Mouse (Mus musculus): ENCODE data around the gene Pdzd8. TPM values are rescaled to one million over a fixed set of nuclear protein-coding genes. Genes with fewer than 3 reads are reported as not detected.

The Pdzd8 gene
- polyA plus RNA-seq, 1 experiment from 2014 or later: 11.2 TPM

- no peak overlapping the region for H3K4me3 ChIP-seq (ENCODE audit: low read depth, low read length)
- H3K36me3 ChIP-seq (ENCODE audit: control insufficient read depth, insufficient read depth, low read length): no peaks in the 10 kb centered on the region
- no peaks in the 10 kb centered on the region for H3K4me1 ChIP-seq (ENCODE audit: control insufficient read depth, insufficient read depth, low read length)
- H3K9ac ChIP-seq (ENCODE audit: low read length): no peak overlapping the region
- DNase-seq (ENCODE audit: low spot score) (no peak), ATAC-seq (no peak)
- no peaks in the 10 kb centered on the region for H3K27me3 ChIP-seq (replicated peaks; ENCODE audit: control insufficient read depth, insufficient read depth, low read length)
- H3K9me3 ChIP-seq (replicated peaks; ENCODE audit: control insufficient read depth, low read length): 0 out of 2 replicates have a peak, but pooled peaks cover 3% of the 10 kb centered on the region
- no peak overlapping the region for H3K4me2 ChIP-seq (ENCODE audit: low read length)
- WGBS: 88% methylated on average over 2 of the region's 2 CpGs
- H3K27ac ChIP-seq (ENCODE audit: low read depth, low read length): no peak overlapping the region
Observed at GRCm38 (mm10) chr19:59376481-59376880, 30.9 kb upstream of the Pdzd8 start.

- DNase-seq (ENCODE audit: low spot score): no peak
- H3K27me3 ChIP-seq (replicated peaks; ENCODE audit: control insufficient read depth, insufficient read depth, low read length): no peaks in the 10 kb centered on the region
- H3K36me3 ChIP-seq (ENCODE audit: control insufficient read depth, insufficient read depth, low read length): no peaks in the 10 kb centered on the region
- H3K9me3 ChIP-seq (replicated peaks; ENCODE audit: control insufficient read depth, low read length): 0 out of 2 replicates have a peak, but pooled peaks cover 3% of the 10 kb centered on the region
- no peak overlapping the region for H3K4me3 ChIP-seq (ENCODE audit: low read depth, low read length)
- no peak for ATAC-seq
- WGBS: 84% methylated on average over 6 of the region's 6 CpGs
- H3K27ac ChIP-seq (ENCODE audit: low read depth, low read length): no peak overlapping the region
- no peaks in the 10 kb centered on the region for H3K4me1 ChIP-seq (ENCODE audit: control insufficient read depth, insufficient read depth, low read length)
- no peak overlapping the region for H3K9ac ChIP-seq (ENCODE audit: low read length)
- H3K4me2 ChIP-seq (ENCODE audit: low read length): no peak overlapping the region
Observed at GRCm38 (mm10) chr19:59374940-59375339, 29.4 kb upstream of the Pdzd8 start.

- Histone ChIP-seq H3K9ac (ENCODE audit: low read length) (no peak overlapping the region), H3K4me3 (ENCODE audit: low read depth, low read length) (no peak overlapping the region), H3K9me3 (replicated peaks; ENCODE audit: control insufficient read depth, low read length) (0 out of 2 replicates have a peak, but pooled peaks cover 3% of the 10 kb centered on the region), H3K4me1 (ENCODE audit: control insufficient read depth, insufficient read depth, low read length) (no peaks in the 10 kb centered on the region), H3K27me3 (replicated peaks; ENCODE audit: control insufficient read depth, insufficient read depth, low read length) (no peaks in the 10 kb centered on the region), H3K27ac (ENCODE audit: low read depth, low read length) (no peak overlapping the region), H3K4me2 (ENCODE audit: low read length) (no peak overlapping the region), H3K36me3 (ENCODE audit: control insufficient read depth, insufficient read depth, low read length) (no peaks in the 10 kb centered on the region)
- DNase-seq (ENCODE audit: low spot score) (no peak), ATAC-seq (no peak)
- 76% methylated on average over 4 of the region's 4 CpGs for WGBS
Observed at GRCm38 (mm10) chr19:59372928-59373327, 27.3 kb upstream of the Pdzd8 start.

GRCm38 (mm10) chr19:59371016-59371415 lies 25.4 kb upstream of the Pdzd8 start:
- no peak overlapping the region for H3K4me3 ChIP-seq (ENCODE audit: low read depth, low read length)
- H3K4me1 ChIP-seq (ENCODE audit: control insufficient read depth, insufficient read depth, low read length): no peaks in the 10 kb centered on the region
- 75% methylated on average over 4 of the region's 4 CpGs for WGBS
- no peaks in the 10 kb centered on the region for H3K36me3 ChIP-seq (ENCODE audit: control insufficient read depth, insufficient read depth, low read length)
- DNase-seq (ENCODE audit: low spot score): no peak
- no peak overlapping the region for H3K9ac ChIP-seq (ENCODE audit: low read length)
- H3K4me2 ChIP-seq (ENCODE audit: low read length): no peak overlapping the region
- no peak for ATAC-seq
- no peaks in the 10 kb centered on the region for H3K27me3 ChIP-seq (replicated peaks; ENCODE audit: control insufficient read depth, insufficient read depth, low read length)
- H3K9me3 ChIP-seq (replicated peaks; ENCODE audit: control insufficient read depth, low read length): no peaks in the 10 kb centered on the region
- no peak overlapping the region for H3K27ac ChIP-seq (ENCODE audit: low read depth, low read length)

GRCm38 (mm10) chr19:59367892-59368291 lies 22.3 kb upstream of the Pdzd8 start:
- H3K9me3 ChIP-seq (replicated peaks; ENCODE audit: control insufficient read depth, low read length): no peaks in the 10 kb centered on the region
- no peak overlapping the region for H3K4me2 ChIP-seq (ENCODE audit: low read length)
- H3K9ac ChIP-seq (ENCODE audit: low read length): no peak overlapping the region
- 92% methylated on average over 4 of the region's 4 CpGs for WGBS
- no peaks in the 10 kb centered on the region for H3K27me3 ChIP-seq (replicated peaks; ENCODE audit: control insufficient read depth, insufficient read depth, low read length)
- DNase-seq (ENCODE audit: low spot score) (no peak), ATAC-seq (no peak)
- no peak overlapping the region for H3K4me3 ChIP-seq (ENCODE audit: low read depth, low read length)
- H3K4me1 ChIP-seq (ENCODE audit: control insufficient read depth, insufficient read depth, low read length): no peaks in the 10 kb centered on the region
- no peaks in the 10 kb centered on the region for H3K36me3 ChIP-seq (ENCODE audit: control insufficient read depth, insufficient read depth, low read length)
- no peak overlapping the region for H3K27ac ChIP-seq (ENCODE audit: low read depth, low read length)

GRCm38 (mm10) chr19:59366724-59367123 lies 21.1 kb upstream of the Pdzd8 start:
- H3K9me3 ChIP-seq (replicated peaks; ENCODE audit: control insufficient read depth, low read length): no peaks in the 10 kb centered on the region
- no peak overlapping the region for H3K9ac ChIP-seq (ENCODE audit: low read length)
- no peaks in the 10 kb centered on the region for H3K4me1 ChIP-seq (ENCODE audit: control insufficient read depth, insufficient read depth, low read length)
- H3K27me3 ChIP-seq (replicated peaks; ENCODE audit: control insufficient read depth, insufficient read depth, low read length): no peaks in the 10 kb centered on the region
- H3K4me3 ChIP-seq (ENCODE audit: low read depth, low read length): no peak overlapping the region
- ATAC-seq (no peak), DNase-seq (ENCODE audit: low spot score) (no peak)
- H3K4me2 ChIP-seq (ENCODE audit: low read length): no peak overlapping the region
- no peaks in the 10 kb centered on the region for H3K36me3 ChIP-seq (ENCODE audit: control insufficient read depth, insufficient read depth, low read length)
- H3K27ac ChIP-seq (ENCODE audit: low read depth, low read length): no peak overlapping the region
- WGBS: 38% methylated on average over 3 of the region's 3 CpGs

GRCm38 (mm10) chr19:59363666-59364065 lies 18.1 kb upstream of the Pdzd8 start:
- Histone ChIP-seq H3K4me3 (ENCODE audit: low read depth, low read length) (no peak overlapping the region), H3K36me3 (ENCODE audit: control insufficient read depth, insufficient read depth, low read length) (no peaks in the 10 kb centered on the region), H3K27ac (ENCODE audit: low read depth, low read length) (no peak overlapping the region), H3K4me2 (ENCODE audit: low read length) (no peak overlapping the region), H3K4me1 (ENCODE audit: control insufficient read depth, insufficient read depth, low read length) (no peaks in the 10 kb centered on the region), H3K9ac (ENCODE audit: low read length) (no peak overlapping the region), H3K27me3 (replicated peaks; ENCODE audit: control insufficient read depth, insufficient read depth, low read length) (no peaks in the 10 kb centered on the region), H3K9me3 (replicated peaks; ENCODE audit: control insufficient read depth, low read length) (no peaks in the 10 kb centered on the region)
- no peak for DNase-seq (ENCODE audit: low spot score)
- 82% methylated on average over 3 of the region's 3 CpGs for WGBS
- no peak for ATAC-seq

- WGBS: 89% methylated on average over 6 of the region's 6 CpGs
- no peaks in the 10 kb centered on the region for H3K4me1 ChIP-seq (ENCODE audit: control insufficient read depth, insufficient read depth, low read length)
- no peaks in the 10 kb centered on the region for H3K27me3 ChIP-seq (replicated peaks; ENCODE audit: control insufficient read depth, insufficient read depth, low read length)
- H3K4me3 ChIP-seq (ENCODE audit: low read depth, low read length): no peak overlapping the region
- no peaks in the 10 kb centered on the region for H3K36me3 ChIP-seq (ENCODE audit: control insufficient read depth, insufficient read depth, low read length)
- H3K9me3 ChIP-seq (replicated peaks; ENCODE audit: control insufficient read depth, low read length): no peaks in the 10 kb centered on the region
- DNase-seq (ENCODE audit: low spot score) (no peak), ATAC-seq (no peak)
- H3K9ac ChIP-seq (ENCODE audit: low read length): no peak overlapping the region
- no peak overlapping the region for H3K4me2 ChIP-seq (ENCODE audit: low read length)
- H3K27ac ChIP-seq (ENCODE audit: low read depth, low read length): no peak overlapping the region
Observed at GRCm38 (mm10) chr19:59362646-59363045, 17.1 kb upstream of the Pdzd8 start.

GRCm38 (mm10) chr19:59360486-59360896 lies 14.9 kb upstream of the Pdzd8 start:
- Histone ChIP-seq H3K27ac (ENCODE audit: low read depth, low read length) (no peak overlapping the region), H3K27me3 (replicated peaks; ENCODE audit: control insufficient read depth, insufficient read depth, low read length) (no peaks in the 10 kb centered on the region), H3K4me1 (ENCODE audit: control insufficient read depth, insufficient read depth, low read length) (no peaks in the 10 kb centered on the region), H3K4me3 (ENCODE audit: low read depth, low read length) (no peak overlapping the region), H3K36me3 (ENCODE audit: control insufficient read depth, insufficient read depth, low read length) (no peaks in the 10 kb centered on the region), H3K9ac (ENCODE audit: low read length) (no peak overlapping the region), H3K4me2 (ENCODE audit: low read length) (no peak overlapping the region), H3K9me3 (replicated peaks; ENCODE audit: control insufficient read depth, low read length) (no peaks in the 10 kb centered on the region)
- WGBS: 16% methylated on average over 2 of the region's 2 CpGs
- DNase-seq (ENCODE audit: low spot score) (no peak), ATAC-seq (no peak)

Measured in forebrain, embryonic 14.5 days (tissue).